Mouse (Mus musculus) left cerebral cortex, adult 8-10 months (tissue): Measurements from ENCODE around the gene Msh6. TPM values are rescaled to one million over a fixed set of nuclear protein-coding genes. Genes with fewer than 3 reads are reported as not detected.

Experiments used
- total RNA-seq, 4 experiments: library from RNA; stranded (reverse); gene quantifications; 2 replicates each; pipeline ENCODE4 v1.2.4; 2022

The Msh6 gene
- total RNA-seq, 4 experiments from 2014 or later: 14.5 to 16.0 (median 15.2) TPM

Other genes with a start within 250 kb of the Msh6 start
- gene Kcnk12, start 177.1 kb upstream of the Msh6 start, total RNA-seq: 10 to 100 TPM; 21.2 to 24.0 (median 23.4) TPM
- not detected for gene Rpl36-ps4, start 54.1 kb upstream of the Msh6 start, total RNA-seq
- gene Fbxo11, start 90.2 kb downstream of the Msh6 start, total RNA-seq: 100 to 1,000 TPM; 110 to 121 (median 120) TPM